Mouse (Mus musculus) thymus, adult 2 months (tissue): ENCODE data around the gene Sowahc.

Experiments used
- CTCF ChIP-seq: fragments of 200-500 bp; IDR thresholded peaks from 2 replicates; pipeline ENCODE4 v1.5.1; 2012; ENCODE audit warnings: mild to moderate bottlenecking, control low read depth, low read length, moderate library complexity, borderline replicate concordance; ENCODE audit not compliant: control insufficient read depth, poor library complexity, insufficient read depth; ENCODE audit errors: extremely low read depth
- POLR2A ChIP-seq: fragments of 200-500 bp; IDR thresholded peaks from 2 replicates; pipeline ENCODE4 v1.6.1; 2012; ENCODE audit warnings: mild to moderate bottlenecking, low read length, control low read depth, moderate library complexity; ENCODE audit not compliant: control insufficient read depth, poor library complexity, insufficient read depth; ENCODE audit errors: extremely low read depth

GRCm38 (mm10) chr10:59275745-59276144 lies 54.0 kb downstream of the Sowahc start:
- TF ChIP-seq POLR2A (no peak), CTCF (no peak)
